Mouse (Mus musculus): Measurements from ENCODE around the gene H2al1a.

DNA sequence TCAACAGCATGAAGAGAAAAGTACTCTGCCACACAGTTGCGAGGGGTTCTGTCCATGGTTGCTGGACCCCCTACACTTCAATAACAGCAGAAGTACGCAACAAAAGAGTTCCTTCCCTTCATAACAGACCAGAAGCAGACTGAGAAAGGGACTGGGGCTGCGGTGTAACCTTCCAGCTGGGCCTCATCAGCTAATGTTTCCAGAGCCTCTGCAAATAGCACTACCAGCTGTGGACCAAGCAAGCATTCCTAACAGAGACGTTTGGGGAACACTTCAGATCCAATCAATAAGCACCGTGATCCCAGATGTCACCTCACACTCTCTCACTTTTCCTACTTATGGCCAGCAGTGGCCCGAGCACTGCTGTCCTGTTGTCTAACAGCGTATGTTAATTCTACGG lies 34.1 kb upstream of the H2al1a start:
- TF ChIP-seq CTCF (IDR thresholded peaks at IDR 0.05; ENCODE audit: borderline replicate concordance, insufficient read depth, low read length) (no peak), POLR2A (IDR thresholded peaks at IDR 0.05; ENCODE audit: low read depth, low read length) (no peak)

All from embryonic fibroblast, embryonic 13.5 days (primary cell).